Mouse (Mus musculus) c-Kit-positive CD71-positive TER-119-negative erythroid progenitor cells, embryonic 14.5 days (primary cell): ENCODE data around the gene Gucy2d.

Experiments used
- DNase-seq: peaks from one replicate; pipeline ENCODE4 v3.0.0-alpha.2; 2013; ENCODE audit warnings: low read depth

Gene Gucy2d

GRCm38 (mm10) chr7:98439956-98440466, at the start of gene Gucy2d:
TSS of gene Gucy2d (plus strand) at chr7:98440416.
- DNase-seq = peak; percentile 15

DNA sequence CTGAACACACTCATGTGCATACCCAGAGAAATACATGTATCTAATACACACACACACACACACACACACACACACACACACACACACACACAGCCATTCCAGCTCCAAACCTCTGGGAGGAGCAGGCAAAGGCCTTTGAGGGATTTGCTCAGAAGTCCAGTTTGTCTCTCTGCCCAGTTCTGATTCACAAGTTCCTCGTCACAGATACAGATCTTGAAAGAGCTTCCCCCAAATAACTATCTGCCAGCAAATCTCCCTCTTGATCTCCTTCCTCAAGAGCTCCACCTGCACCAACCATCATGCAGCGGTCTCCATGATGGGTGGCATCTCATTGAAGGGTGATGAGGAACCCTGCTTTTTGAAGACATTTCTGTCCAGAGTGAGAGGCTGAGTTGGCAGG, 49.7 kb upstream of the Gucy2d start:
- no peak for DNase-seq

DNA sequence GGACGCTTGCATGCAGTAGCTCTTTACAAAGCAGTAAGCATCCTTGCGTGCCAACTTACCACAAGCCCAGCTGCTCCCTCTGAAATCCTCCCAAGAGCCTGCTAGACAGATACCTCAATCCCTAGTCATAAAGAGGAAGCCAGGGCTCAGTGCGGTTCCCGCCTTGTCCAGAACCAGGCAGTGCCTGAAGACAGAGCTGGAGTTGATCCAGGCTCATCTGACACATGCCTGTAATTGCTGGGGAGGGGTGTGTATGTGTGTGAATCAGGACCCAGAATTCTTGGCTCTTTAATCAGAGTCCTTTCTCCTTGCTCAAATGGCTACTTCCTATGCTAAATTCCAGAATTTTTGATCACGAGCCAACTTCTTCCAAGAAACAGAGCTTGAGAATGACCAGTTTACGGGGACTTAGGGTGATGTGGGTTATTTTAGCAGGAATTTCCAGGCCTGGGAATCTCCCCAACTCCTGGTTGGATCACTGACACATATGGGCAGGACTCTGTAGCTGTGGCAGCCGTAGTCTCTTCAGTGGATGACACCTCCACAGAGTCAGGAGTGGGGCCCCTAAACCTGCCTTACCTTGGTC, 48.8 kb upstream of the Gucy2d start:
- DNase-seq = no peak

DNA sequence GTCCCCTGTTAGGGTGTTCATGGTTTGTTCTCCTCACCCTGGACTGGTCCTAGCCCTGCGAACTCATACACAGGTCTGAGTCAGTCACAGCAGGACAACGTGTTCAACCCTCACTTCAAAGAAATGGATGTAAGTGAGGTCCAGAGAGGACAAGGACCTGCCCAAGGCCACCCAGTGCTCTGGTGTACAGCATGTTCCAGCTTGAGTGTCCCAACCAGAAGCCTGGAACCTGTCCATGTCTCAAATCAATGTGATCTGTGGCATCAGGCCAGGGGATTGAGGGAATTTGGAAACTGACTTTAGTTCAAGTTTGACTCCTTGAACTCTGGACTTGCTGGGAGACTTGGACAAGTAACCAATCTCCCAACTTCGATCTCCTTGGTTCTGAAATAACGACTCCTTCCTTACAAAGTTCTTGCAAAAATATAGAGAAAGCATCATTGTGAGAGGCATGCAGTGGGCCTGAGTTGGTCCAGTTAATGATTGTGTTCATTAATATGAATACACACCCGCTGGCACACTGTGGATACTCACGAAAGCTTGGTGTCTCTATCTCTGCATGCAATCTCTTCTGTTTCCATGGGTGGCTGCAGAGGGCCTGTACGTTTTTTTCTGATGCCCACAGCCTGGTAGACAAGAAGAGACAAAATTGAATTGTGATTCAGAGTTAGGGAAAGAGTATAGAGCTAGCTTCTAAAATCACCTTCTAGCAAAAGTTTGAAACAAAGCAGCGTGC, 47.6 kb upstream of the Gucy2d start:
- DNase-seq = no peak

- DNase-seq = no peak
Observed at GRCm38 (mm10) chr7:98402582-98403574, 37.3 kb upstream of the Gucy2d start.

GRCm38 (mm10) chr7:98403996-98404395, 36.2 kb upstream of the Gucy2d start:
- no peak for DNase-seq

DNA sequence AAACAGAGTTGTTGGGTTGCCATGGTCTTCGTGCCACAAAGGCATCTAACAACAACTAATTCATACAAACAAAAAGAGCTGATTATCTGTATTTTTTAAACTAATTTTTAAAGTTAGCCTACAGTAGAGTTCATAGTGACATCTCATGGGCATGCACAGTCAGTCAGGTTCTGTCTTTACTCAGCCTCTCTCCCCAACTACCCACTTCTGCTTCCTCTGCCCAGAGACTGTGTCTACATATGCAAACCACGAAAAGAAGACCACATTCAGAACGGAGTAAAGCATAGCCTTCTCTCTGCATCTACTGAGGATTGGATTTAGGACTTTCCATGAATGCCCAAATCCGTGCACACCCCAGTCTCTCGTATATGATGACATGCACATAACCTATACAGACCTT, 32.6 kb upstream of the Gucy2d start:
- no peak for DNase-seq

- DNase-seq = no peak
Observed at GRCm38 (mm10) chr7:98413115-98413514, 27.1 kb upstream of the Gucy2d start.

GRCm38 (mm10) chr7:98415550-98415949, 24.7 kb upstream of the Gucy2d start:
- no peak for DNase-seq

DNA sequence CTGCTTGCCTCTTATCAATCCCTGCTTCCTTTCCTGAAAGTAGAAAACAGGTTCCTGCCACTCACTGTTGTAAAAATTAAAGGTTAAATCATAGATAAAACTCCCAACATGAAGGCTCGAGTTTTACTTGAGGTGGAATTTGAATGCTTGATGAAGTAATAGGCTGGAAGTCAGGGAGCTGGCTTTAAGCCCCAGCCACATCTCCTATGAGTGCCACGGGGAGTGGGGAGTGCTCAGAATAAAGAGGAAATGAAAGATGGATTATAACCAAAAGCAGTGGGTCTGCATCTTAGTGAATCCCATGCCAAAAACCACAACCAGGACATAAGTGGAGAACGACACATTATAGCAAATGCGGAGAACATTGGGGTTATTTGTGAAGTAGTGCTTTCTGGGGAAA, 24.2 kb upstream of the Gucy2d start:
- no peak for DNase-seq

- DNase-seq = no peak
Observed at GRCm38 (mm10) chr7:98418031-98418805, 22.0 kb upstream of the Gucy2d start.

GRCm38 (mm10) chr7:98419366-98419765, 20.9 kb upstream of the Gucy2d start:
- DNase-seq = no peak

DNA sequence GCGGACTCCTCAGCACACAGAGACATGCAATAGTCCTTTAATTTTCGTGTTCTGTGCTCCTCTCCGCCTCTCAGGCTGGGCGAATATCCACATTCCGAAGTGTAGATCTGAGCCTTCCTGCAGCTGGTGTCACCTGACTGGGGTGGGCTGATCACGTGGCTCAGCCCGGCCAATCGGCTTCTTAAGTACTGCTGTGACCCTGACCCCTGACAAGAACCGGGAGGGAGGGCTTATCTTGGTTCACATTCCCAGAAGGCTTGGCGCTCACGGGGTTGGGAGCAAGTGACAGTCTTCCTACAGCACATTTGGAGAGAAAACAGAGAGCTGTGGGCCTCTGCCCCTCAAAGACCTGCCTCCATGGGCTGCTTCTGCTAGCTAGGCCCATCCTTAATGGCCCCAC, 16.7 kb upstream of the Gucy2d start:
- no peak for DNase-seq

GRCm38 (mm10) chr7:98424396-98424795, 15.8 kb upstream of the Gucy2d start:
- DNase-seq = no peak

DNA sequence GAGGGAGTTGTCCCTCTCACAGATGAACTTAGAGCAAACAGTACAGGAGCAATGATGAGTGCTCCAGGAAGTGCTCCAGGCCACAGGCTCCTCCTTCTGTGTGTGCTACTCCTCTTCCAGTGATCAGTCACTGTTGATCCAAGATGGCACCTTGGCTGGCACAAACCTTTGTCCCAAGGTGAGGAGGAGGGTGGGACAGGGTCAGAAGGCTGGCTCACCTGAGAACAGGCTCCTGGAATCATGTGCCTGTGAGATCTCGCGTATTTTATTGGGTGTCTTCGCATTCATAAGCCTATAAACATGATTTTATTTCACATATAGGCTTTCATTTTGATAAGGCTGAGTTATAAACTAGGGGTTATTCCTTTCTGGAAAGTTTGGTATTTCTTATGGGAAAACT, 14.7 kb upstream of the Gucy2d start:
- DNase-seq = no peak

- no peak for DNase-seq
Observed at GRCm38 (mm10) chr7:98426641-98427040, 13.6 kb upstream of the Gucy2d start.

- DNase-seq = no peak
Observed at GRCm38 (mm10) chr7:98427115-98427835, 12.9 kb upstream of the Gucy2d start.

- no peak for DNase-seq
Observed at GRCm38 (mm10) chr7:98429579-98429978, 10.6 kb upstream of the Gucy2d start.

- DNase-seq = peak; percentile 11
Observed at GRCm38 (mm10) chr7:98430785-98431184, 9.4 kb upstream of the Gucy2d start.

GRCm38 (mm10) chr7:98437629-98438028, 2.6 kb upstream of the Gucy2d start:
- DNase-seq = peak; percentile 22

DNA sequence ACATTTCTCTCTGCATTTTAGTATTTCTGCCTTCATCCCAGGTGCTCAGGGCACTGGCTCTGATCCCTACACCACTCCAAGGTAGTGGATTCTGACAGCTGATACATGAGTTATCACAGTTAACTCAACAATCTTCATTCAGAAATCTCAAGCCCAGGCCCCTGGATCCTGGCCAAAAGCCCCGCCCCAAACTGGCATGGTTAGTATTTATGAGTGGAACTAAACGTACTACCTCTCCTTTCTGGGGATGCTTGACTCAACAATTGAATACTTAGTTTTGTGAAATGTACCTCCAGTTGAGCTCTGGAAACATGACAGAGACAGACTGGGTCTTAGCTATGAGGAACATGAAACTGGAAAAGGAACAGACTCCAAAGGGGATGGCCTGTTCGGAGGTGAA, 6.7 kb downstream of the Gucy2d start:
- no peak for DNase-seq
